Mouse (Mus musculus): ENCODE measurements around the gene Gstp1. TPM values are rescaled to one million over a fixed set of nuclear protein-coding genes. Genes with fewer than 3 reads are reported as not detected.

Gstp1 gene
- polyA plus RNA-seq, 1 experiment from 2014 or later, result 387 TPM

DNA sequence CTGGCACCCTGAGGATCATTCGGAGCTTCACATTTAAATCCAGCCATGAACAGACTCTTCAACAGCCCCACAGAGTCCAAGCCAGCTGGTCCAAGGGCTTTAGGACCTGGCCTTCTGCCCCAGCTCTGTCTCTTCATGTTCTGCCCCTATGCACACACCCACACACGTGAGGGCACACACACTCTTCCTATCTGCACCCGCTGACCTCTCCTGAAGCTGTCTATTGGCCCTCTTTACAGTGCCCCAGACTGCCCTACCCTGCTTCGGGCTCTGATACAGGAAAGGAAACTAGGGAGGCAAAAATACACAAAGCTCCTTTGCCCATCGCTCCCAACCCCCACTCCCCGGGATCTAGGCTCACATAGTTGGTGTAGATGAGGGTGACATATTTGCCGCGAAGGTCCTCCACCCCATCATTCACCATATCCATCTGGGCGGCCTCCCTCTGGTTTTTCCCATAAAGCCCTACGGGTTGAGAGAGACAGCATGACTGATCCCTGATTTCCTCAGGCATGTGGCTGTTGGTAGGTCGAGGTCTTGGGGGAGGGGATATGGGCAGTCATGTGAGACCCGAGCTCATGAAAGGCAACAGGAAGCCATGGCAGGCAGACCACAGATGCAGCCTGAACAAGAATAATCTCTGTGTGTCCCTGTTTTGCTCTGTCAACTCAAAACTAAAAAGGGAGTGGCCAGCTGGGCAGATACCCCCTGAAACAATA is 1.3 kb downstream of the Gstp1 start:
- no peak for ATAC-seq (replicated peaks; ENCODE audit: insufficient number of reproducible peaks, insufficient read depth, low FRiP score, low read depth)
- H3K4me2 ChIP-seq, result peak overlapping the region; percentile 20; the same call in 1 of the 2 replicates

DNA sequence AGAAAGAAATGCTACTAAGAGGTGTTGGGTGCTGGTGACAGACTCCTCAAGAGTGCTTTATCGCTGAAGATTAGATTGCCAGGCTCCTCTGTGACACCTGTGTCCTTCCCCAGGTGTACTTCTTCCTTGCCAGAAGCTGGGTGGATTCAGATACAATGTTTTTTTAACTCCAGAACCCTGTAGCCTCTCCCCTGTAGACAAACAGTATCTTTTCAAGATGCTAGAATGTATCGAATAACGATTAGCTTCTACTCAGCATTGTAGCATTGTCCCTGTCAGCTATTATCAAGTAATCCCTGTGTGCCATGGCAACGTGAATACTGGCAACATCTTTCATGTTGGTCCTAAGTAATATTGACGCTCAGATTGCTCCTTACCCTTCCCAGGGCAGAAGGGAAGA is 4.0 kb downstream of the Gstp1 start:
- H3K9ac ChIP-seq, result no peak overlapping the region
- 68% methylated on average over 5 of the region's 5 CpGs for WGBS
- peaks cover 19% of the 10 kb centered on the region for H3K4me1 ChIP-seq (replicated peaks)
- no peaks in the 10 kb centered on the region for H3K9me3 ChIP-seq (replicated peaks)
- H3K4me3 ChIP-seq, result no peak overlapping the region
- H3K36me3 ChIP-seq, result no peaks in the 10 kb centered on the region; the same call in 1 of the 2 replicates
- ATAC-seq (replicated peaks; ENCODE audit: insufficient number of reproducible peaks, insufficient read depth, low FRiP score, low read depth), result no peak
- no peaks in the 10 kb centered on the region for H3K27me3 ChIP-seq
- H3K27ac ChIP-seq, result no peak overlapping the region
- H3K4me2 ChIP-seq, result no peak overlapping the region

More for the DNA sequence above, 1.3 kb downstream of the Gstp1 start:
- no peak overlapping the region for H3K9ac ChIP-seq
- peaks cover 19% of the 10 kb centered on the region for H3K4me1 ChIP-seq (replicated peaks)
- H3K9me3 ChIP-seq (replicated peaks), result no peaks in the 10 kb centered on the region
- H3K4me3 ChIP-seq, result no peak overlapping the region
- 75% methylated on average over 12 of the region's 12 CpGs for WGBS
- H3K27me3 ChIP-seq, result no peaks in the 10 kb centered on the region
- H3K27ac ChIP-seq, result no peak overlapping the region
- no peaks in the 10 kb centered on the region; the same call in 1 of the 2 replicates for H3K36me3 ChIP-seq

DNA sequence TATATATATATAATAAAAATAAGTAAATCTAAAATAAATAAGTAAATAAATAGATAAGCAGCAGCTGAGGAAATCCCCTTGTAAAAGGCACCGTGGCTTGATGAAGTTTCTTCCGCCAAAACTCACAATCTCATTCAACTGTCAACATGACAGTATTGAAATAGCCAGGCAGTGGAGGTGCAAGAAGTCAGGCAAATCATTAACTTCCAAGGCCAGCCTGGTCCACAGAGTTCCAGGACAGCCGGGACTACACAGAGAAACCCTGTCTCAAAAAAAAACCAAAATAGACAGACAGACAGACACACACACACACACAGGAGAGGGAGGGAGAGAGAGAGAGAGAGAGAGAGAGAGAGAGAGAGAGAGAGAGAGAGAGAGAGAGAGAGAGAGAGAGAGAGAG is 4.5 kb downstream of the Gstp1 start:
- no peak overlapping the region for H3K27ac ChIP-seq
- no peaks in the 10 kb centered on the region for H3K9me3 ChIP-seq (replicated peaks)
- no peak overlapping the region for H3K4me2 ChIP-seq
- H3K27me3 ChIP-seq, result no peaks in the 10 kb centered on the region
- peaks cover 17% of the 10 kb centered on the region for H3K4me1 ChIP-seq (replicated peaks)
- ATAC-seq (replicated peaks; ENCODE audit: insufficient number of reproducible peaks, insufficient read depth, low FRiP score, low read depth), result no peak
- no peaks in the 10 kb centered on the region; the same call in 1 of the 2 replicates for H3K36me3 ChIP-seq
- 56% methylated on average over 3 of the region's 3 CpGs for WGBS
- no peak overlapping the region for H3K4me3 ChIP-seq
- no peak overlapping the region for H3K9ac ChIP-seq

DNA sequence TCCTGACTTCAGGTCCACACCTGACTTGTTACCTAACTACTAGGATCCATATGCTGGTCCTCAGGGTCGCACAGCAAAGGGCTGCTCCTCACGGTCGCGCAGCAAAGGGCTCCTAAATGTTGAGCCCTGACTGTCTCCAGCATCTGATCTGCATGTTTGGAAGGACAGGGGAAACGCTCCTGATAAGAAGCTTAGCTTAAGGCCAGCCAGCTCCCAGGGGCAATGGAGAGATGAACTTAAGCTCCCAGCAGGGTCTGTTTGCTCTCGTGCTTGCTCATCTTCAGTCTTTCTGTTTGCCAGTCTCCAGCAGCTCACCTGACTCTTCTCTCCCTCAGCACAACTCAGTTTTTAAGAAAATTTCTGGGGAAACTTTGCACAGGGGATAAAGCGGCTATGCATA is 5.1 kb downstream of the Gstp1 start:
- no peaks in the 10 kb centered on the region; the same call in 1 of the 2 replicates for H3K36me3 ChIP-seq
- no peak overlapping the region for H3K9ac ChIP-seq
- ATAC-seq (replicated peaks; ENCODE audit: insufficient number of reproducible peaks, insufficient read depth, low FRiP score, low read depth), result no peak
- H3K9me3 ChIP-seq (replicated peaks), result no peaks in the 10 kb centered on the region
- no peak overlapping the region for H3K27ac ChIP-seq
- H3K27me3 ChIP-seq, result no peaks in the 10 kb centered on the region
- H3K4me1 ChIP-seq (replicated peaks), result peaks cover 13% of the 10 kb centered on the region
- 49% methylated on average over 7 of the region's 7 CpGs for WGBS
- H3K4me2 ChIP-seq, result no peak overlapping the region
- H3K4me3 ChIP-seq, result no peak overlapping the region

DNA sequence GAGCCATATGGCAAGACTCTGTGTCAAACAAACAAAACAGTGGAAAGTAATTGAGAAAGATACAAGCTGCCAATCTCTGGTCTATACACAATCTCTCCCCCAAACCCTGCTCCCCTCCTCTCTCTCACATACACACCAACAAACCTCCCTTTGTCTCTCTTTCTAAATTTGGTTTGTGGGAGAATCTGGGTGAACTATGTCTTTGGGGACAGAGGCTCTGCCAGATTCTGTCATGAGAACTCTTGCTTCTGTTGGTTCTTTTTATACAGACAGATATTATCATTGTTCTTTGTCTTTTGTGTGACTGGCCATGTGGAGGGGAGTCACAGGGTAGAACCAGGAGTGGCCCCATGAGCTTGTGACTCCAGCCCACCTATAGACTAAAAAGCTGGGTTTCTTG is 10.2 kb downstream of the Gstp1 start:
- H3K27ac ChIP-seq, result no peak overlapping the region
- H3K4me1 ChIP-seq (replicated peaks), result no peaks in the 10 kb centered on the region
- H3K9me3 ChIP-seq (replicated peaks), result no peaks in the 10 kb centered on the region; the same call in 1 of the 2 replicates
- no peaks in the 10 kb centered on the region for H3K27me3 ChIP-seq
- no peak overlapping the region for H3K9ac ChIP-seq
- H3K4me3 ChIP-seq, result no peak overlapping the region
- no peaks in the 10 kb centered on the region for H3K36me3 ChIP-seq
- no peak for ATAC-seq (replicated peaks; ENCODE audit: insufficient number of reproducible peaks, insufficient read depth, low FRiP score, low read depth)
- no peak overlapping the region for H3K4me2 ChIP-seq

DNA sequence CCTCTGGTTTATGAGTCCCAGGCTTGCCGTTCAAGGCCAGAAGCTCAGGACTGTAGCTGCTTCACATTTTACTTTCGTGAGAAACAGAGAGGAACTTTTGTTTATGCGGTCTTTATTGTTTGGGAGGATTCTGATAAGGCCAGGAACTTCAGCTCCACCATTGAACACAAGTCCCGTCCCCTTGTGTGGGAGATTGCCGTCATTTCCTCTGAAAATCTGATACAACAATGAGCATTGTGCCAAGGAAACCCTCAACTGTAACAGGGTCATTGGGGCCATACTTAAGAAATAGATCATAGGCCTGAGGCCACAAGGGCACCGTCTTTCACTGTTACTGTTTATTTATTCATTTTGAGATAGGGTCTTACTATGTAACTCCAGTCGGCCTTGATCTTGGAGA is 14.6 kb downstream of the Gstp1 start:
- peaks cover 8% of the 10 kb centered on the region; the same call in 1 of the 2 replicates for H3K4me1 ChIP-seq (replicated peaks)
- no peaks in the 10 kb centered on the region for H3K36me3 ChIP-seq
- no peak overlapping the region for H3K4me3 ChIP-seq
- H3K27ac ChIP-seq, result no peak overlapping the region
- ATAC-seq (replicated peaks; ENCODE audit: insufficient number of reproducible peaks, insufficient read depth, low FRiP score, low read depth), result no peak
- H3K9me3 ChIP-seq (replicated peaks), result no peaks in the 10 kb centered on the region; the same call in 1 of the 2 replicates
- 69% methylated on average over 7 of the region's 7 CpGs for WGBS
- no peak overlapping the region for H3K4me2 ChIP-seq
- H3K9ac ChIP-seq, result no peak overlapping the region
- H3K27me3 ChIP-seq, result no peaks in the 10 kb centered on the region

DNA sequence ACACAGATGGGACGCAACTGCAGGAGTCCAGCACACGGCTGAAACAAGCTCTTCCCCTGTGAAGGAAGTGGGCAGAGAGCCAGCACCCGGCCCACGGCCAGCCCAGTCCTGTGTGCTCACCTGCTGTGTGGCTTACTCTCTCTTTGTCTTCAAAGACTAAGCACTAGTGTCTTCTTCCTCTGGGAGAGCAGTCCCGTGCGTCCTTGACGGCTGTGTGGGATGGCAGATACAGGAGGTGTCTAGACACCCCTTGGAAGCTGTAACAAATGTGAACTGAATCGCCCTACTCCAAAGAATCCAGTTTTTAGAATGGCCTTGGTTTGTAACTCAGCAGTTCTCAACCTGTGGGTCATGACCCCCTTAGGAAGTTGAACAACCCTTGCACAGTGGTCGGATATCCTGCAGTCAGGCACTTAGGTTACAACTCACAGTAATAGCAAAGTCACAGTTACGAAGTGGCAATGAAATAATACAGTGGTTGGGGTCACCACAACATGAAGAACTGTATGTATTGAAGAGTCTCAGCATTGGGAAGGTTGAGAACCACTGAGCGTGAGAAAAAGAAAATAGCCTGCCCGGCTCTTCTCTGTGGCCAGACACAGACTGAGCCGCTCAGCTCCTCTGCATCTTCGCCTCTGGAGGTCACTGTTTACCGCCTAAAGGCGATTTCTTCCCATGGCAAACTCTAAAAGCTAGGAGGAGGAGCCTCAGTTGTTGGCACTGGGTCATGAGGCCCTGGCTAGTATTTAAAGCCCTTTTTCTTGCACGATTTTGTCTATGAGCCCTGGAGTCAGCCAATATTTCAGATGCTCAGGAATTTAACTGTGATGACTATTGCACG is 18.8 kb downstream of the Gstp1 start:
- no peak overlapping the region for H3K4me3 ChIP-seq
- 29% methylated on average over 18 of the region's 18 CpGs for WGBS
- peaks cover 8% of the 10 kb centered on the region; the same call in 1 of the 2 replicates for H3K4me1 ChIP-seq (replicated peaks)
- no peak overlapping the region for H3K27ac ChIP-seq
- peak; percentile 81 for ATAC-seq (replicated peaks; ENCODE audit: insufficient number of reproducible peaks, insufficient read depth, low FRiP score, low read depth)
- no peaks in the 10 kb centered on the region for H3K36me3 ChIP-seq
- H3K9ac ChIP-seq, result no peak overlapping the region
- H3K27me3 ChIP-seq, result no peaks in the 10 kb centered on the region
- H3K4me2 ChIP-seq, result no peak overlapping the region
- no peaks in the 10 kb centered on the region for H3K9me3 ChIP-seq (replicated peaks)

DNA sequence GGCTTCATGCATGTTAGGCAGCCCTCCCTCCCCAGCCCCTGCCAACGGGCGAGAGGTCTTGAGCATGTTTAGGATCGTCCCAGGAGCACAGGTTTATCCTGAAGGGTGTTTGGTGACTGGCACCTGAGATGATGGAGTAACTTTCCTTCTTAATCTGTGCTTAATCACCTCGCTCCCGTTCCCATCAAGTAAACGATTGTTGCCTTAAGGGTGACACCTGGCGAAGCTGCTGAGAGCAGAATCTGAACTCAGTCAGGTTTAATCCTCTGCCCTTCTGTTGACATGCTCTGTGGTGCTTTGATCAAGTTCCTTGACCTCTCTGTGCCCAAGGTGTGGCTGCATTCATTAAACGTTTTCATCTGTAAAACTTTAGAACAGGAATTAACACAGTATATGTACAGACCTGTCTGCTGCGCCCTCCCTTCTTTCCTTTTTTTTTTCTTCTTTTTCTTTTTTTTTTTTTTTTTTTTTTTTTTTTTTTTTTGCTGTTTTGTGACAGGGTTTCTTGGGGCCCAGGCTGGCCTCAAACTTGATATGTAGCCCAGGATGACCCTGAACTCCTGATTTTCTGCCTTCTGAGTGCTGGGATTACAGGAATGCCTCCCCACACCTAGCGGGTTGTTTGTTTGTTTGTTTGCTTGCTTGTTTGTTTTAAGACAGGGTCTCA is 19.7 kb downstream of the Gstp1 start:
- no peak for ATAC-seq (replicated peaks; ENCODE audit: insufficient number of reproducible peaks, insufficient read depth, low FRiP score, low read depth)
- 64% methylated on average over 10 of the region's 10 CpGs for WGBS
- Histone ChIP-seq H3K9ac (no peak overlapping the region), H3K36me3 (no peaks in the 10 kb centered on the region), H3K4me2 (no peak overlapping the region), H3K27me3 (no peaks in the 10 kb centered on the region), H3K27ac (no peak overlapping the region), H3K4me1 (replicated peaks) (peaks cover 11% of the 10 kb centered on the region), H3K4me3 (no peak overlapping the region), H3K9me3 (replicated peaks) (no peaks in the 10 kb centered on the region)

DNA sequence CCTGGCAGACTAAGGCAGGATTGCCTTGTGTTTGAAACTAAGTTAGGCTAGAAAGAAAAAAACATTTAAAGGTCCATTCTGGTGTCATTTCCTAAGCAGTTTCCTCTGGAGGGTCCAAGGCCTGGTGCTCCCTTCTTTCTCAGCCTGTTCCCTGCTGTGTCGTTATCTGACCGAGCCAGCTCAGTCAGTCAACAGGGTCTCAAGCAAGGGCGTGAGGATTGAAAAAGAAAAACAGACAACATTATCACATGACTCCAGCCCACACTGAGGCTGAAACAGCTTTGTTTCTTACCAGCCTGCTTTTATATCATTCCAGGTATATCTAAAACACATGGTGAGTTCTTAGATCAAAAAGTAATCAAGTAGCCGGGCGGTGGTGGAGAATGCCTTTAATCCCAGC is 22.1 kb downstream of the Gstp1 start:
- Histone ChIP-seq H3K4me2 (no peak overlapping the region), H3K27me3 (no peaks in the 10 kb centered on the region), H3K4me3 (no peak overlapping the region), H3K27ac (no peak overlapping the region), H3K36me3 (no peaks in the 10 kb centered on the region), H3K9ac (no peak overlapping the region), H3K4me1 (replicated peaks) (peaks cover 25% of the 10 kb centered on the region), H3K9me3 (replicated peaks) (no peaks in the 10 kb centered on the region)
- ATAC-seq (replicated peaks; ENCODE audit: insufficient number of reproducible peaks, insufficient read depth, low FRiP score, low read depth), result no peak
- WGBS, result 47% methylated on average over 5 of the region's 5 CpGs

DNA sequence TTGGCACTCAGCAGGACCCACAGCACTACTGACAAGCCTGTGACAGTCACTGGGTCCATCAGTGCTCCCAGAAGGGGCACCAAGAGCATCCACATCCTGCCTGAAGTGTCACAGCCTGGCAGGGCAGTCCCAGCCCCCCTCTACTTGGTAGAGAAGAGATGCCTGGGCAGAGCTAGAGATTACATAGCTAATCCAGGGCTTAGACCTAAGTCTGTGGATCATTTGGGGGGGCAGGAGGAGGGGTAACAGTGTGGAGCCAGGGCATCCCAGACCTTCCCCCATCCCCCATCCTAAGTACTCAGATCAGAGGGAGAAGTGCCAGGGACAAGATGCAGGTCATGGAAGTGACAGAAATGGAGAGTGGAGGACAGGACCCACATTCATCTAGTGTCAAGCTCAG is 23.0 kb downstream of the Gstp1 start:
- Histone ChIP-seq H3K27ac (no peak overlapping the region), H3K4me1 (replicated peaks) (peaks cover 25% of the 10 kb centered on the region), H3K4me3 (no peak overlapping the region), H3K9ac (no peak overlapping the region), H3K4me2 (no peak overlapping the region), H3K9me3 (replicated peaks) (no peaks in the 10 kb centered on the region), H3K27me3 (no peaks in the 10 kb centered on the region), H3K36me3 (peaks cover 8% of the 10 kb centered on the region; the same call in 1 of the 2 replicates)
- ATAC-seq (replicated peaks; ENCODE audit: insufficient number of reproducible peaks, insufficient read depth, low FRiP score, low read depth), result no peak

DNA sequence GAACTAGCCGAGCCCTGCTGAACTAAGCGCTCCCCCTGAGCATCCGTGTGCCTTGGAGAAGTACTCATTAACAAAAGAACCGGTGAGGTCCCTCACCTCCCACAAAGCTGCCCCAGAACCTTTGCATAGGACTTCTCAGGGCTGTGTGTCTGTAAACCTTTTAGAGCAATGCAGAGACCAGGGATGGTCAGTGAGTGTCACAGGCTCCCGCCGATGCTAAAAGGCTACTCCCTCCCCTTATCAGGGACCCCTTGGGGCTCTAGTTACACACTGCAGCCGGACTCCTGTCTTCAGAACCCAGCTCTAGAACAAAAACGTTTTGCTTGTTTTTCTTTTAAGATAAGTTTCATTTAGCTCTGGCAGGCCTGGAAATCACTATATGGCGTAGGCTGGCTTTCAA is 24.7 kb downstream of the Gstp1 start:
- H3K27me3 ChIP-seq, result no peaks in the 10 kb centered on the region
- peak overlapping the region; percentile 77 for H3K4me3 ChIP-seq
- peak overlapping the region; percentile 37 for H3K9ac ChIP-seq
- H3K4me2 ChIP-seq, result peak overlapping the region; percentile 55
- 12% methylated on average over 9 of the region's 9 CpGs for WGBS
- no peak for ATAC-seq (replicated peaks; ENCODE audit: insufficient number of reproducible peaks, insufficient read depth, low FRiP score, low read depth)
- H3K4me1 ChIP-seq (replicated peaks), result peaks cover 17% of the 10 kb centered on the region
- peak overlapping the region; percentile 33; the same call in 1 of the 2 replicates for H3K27ac ChIP-seq
- peaks cover 25% of the 10 kb centered on the region for H3K36me3 ChIP-seq
- H3K9me3 ChIP-seq (replicated peaks), result no peaks in the 10 kb centered on the region
